Mouse (Mus musculus) heart, adult 2 months (tissue): ENCODE data around the gene Stmnd1. TPM values are rescaled to one million over a fixed set of nuclear protein-coding genes. Genes with fewer than 3 reads are reported as not detected.

Experiments used
- DNase-seq, 2 experiments: peaks; one replicate each; pipeline ENCODE4 v3.0.0; 2021
- H3K27ac ChIP-seq: fragments of 200-600 bp; 2 replicates; pipeline ENCODE4 v1.8.1; 2022
- H3K27me3 ChIP-seq: fragments of 200-500 bp; 2 replicates; pipeline ENCODE4 v1.6.1; 2012; ENCODE audit warnings: mild to moderate bottlenecking, low read length, inconsistent platforms, mixed read lengths; ENCODE audit not compliant: control insufficient read depth, insufficient read depth
- H3K36me3 ChIP-seq: fragments of 200-500 bp; 2 replicates; pipeline ENCODE4 v1.6.1; 2012; ENCODE audit warnings: low read length, inconsistent platforms; ENCODE audit not compliant: control insufficient read depth, insufficient read depth
- H3K4me1 ChIP-seq: fragments of 200-500 bp; 2 replicates; pipeline ENCODE4 v1.6.1; 2011; ENCODE audit warnings: low read length; ENCODE audit not compliant: control insufficient read depth, insufficient read depth
- H3K4me3 ChIP-seq: fragments of 200-600 bp; 2 replicates; pipeline ENCODE4 v1.8.1; 2022
- H3K79me2 ChIP-seq: fragments of 200-500 bp; replicated peaks from 2 replicates; pipeline ENCODE4 v1.6.1; 2012; ENCODE audit warnings: mild to moderate bottlenecking, inconsistent platforms, low read length, moderate library complexity, mixed read lengths; ENCODE audit not compliant: control insufficient read depth, insufficient read depth
- H3K9ac ChIP-seq: fragments of 200-500 bp; 2 replicates; pipeline ENCODE4 v1.6.1; 2012; ENCODE audit warnings: low read depth, mild to moderate bottlenecking, control low read depth, inconsistent platforms, low read length, mixed read lengths
- CTCF ChIP-seq: fragments of 200-600 bp; IDR thresholded peaks from 2 replicates; pipeline ENCODE4 v1.8.1; 2022; ENCODE audit warnings: antibody characterized with exemption, mild to moderate bottlenecking, moderate library complexity
- EP300 ChIP-seq: fragments of 200-500 bp; IDR thresholded peaks from 2 replicates; pipeline ENCODE4 v1.6.1; 2011; ENCODE audit warnings: low read depth, low read length, control low read depth; ENCODE audit not compliant: insufficient read depth
- POLR2A ChIP-seq: fragments of 200-500 bp; IDR thresholded peaks from 2 replicates; pipeline ENCODE4 v1.6.1; 2011; ENCODE audit warnings: mild to moderate bottlenecking, low read depth, low read length, control low read depth; ENCODE audit not compliant: insufficient read depth
- WGBS: fragments of 180-500 bp; shearing (Covaris S2); methylation state at CpG from one replicate; pipeline ENCODE4 v1.1.7; 2018; 5-methylcytosine and 5-hydroxymethylcytosine counted together
- intact Hi-C: fragments of 180-260 bp; cut with DNase I; formaldehyde crosslinking; loops from one replicate; pipeline ENCODE4 v1.15.1; 2025
- polyA plus RNA-seq: library from polyadenylated mRNA; depleted of rRNA; stranded (reverse); fragments of >200 nt; gene quantifications from 2 replicates; pipeline ENCODE4 v1.2.3, GENCODE M21; 2012; rRNA removed
- total RNA-seq, 2 experiments: library from RNA; stranded (reverse); gene quantifications; 2 replicates each; pipeline ENCODE4 v1.2.3; 2021

The Stmnd1 gene
- total and polyA plus RNA-seq, 3 experiments: 0.39 to 0.47 (median 0.47) TPM

DNA sequence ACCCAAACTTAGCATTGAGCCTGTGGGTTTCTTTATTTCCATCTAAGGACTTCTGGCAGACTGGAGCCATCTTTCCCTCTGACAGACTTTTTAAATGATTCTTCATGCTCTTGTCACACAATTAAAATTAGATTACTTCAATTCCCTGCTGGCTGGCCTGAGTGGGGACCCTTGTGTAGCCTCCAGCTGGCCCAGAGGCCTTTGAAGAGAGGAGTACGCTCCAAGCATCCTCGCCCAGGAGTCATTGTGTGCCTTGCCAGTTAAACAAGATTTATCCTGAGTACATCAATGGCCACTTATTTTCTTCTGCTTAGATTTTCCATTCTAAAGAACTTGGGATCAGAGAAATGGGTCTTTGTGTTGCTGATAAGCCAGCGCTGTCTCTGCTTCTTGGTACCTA lies 76.1 kb downstream of the Stmnd1 start:
- H3K27me3 ChIP-seq: no peaks in the 10 kb centered on the region
- no peak overlapping the region for H3K4me3 ChIP-seq
- intact Hi-C loops: loop anchor here (10.0 kb wide), 1 partner anchor 155 kb away; the partner anchor contains the start of gene Cap2
- TF ChIP-seq EP300 (no peak), POLR2A (no peak), CTCF (no peak)
- no peak for DNase-seq
- H3K4me1 ChIP-seq: no peaks in the 10 kb centered on the region
- WGBS: 66% methylated on average over 3 of the region's 3 CpGs
- H3K79me2 ChIP-seq: no peaks in the 10 kb centered on the region
- H3K36me3 ChIP-seq: no peaks in the 10 kb centered on the region
- H3K27ac ChIP-seq: no peak overlapping the region
- no peak overlapping the region for H3K9ac ChIP-seq

Other genes starting within 250 kb of the Stmnd1 start
- 100 to 1,000 TPM; 176 to 182 TPM for gene Rbm24, start 144.7 kb downstream of the Stmnd1 start, total RNA-seq
- 225 and 252 TPM in 2 replicates for gene Rbm24, start 144.7 kb downstream of the Stmnd1 start, polyA plus RNA-seq
- 100 to 1,000 TPM; 135 to 147 TPM for gene Cap2, start 228.1 kb downstream of the Stmnd1 start, total RNA-seq
- gene Cap2, start 228.1 kb downstream of the Stmnd1 start, polyA plus RNA-seq: 115 and 143 TPM in 2 replicates